Mouse (Mus musculus) ES-E14 (cell line): ENCODE data around the gene Hvcn1. TPM values are rescaled to one million over a fixed set of nuclear protein-coding genes. Genes with fewer than 3 reads are reported as not detected.

Experiments
- DNase-seq: peaks from one replicate; pipeline ENCODE4 v3.0.0-alpha.2; 2013; ENCODE audit warnings: low read depth, low spot score
- H3K27ac ChIP-seq: 2 replicates; pipeline ENCODE4 v1.5.1; 2012; ENCODE audit warnings: low read depth, mild to moderate bottlenecking, low read length, moderate library complexity, mixed read lengths; ENCODE audit not compliant: poor library complexity, insufficient read depth, severe bottlenecking
- H3K36me3 ChIP-seq: 2 replicates; pipeline ENCODE4 v1.6.1; 2012; ENCODE audit warnings: mild to moderate bottlenecking, low read length, moderate library complexity, mixed read lengths; ENCODE audit not compliant: control insufficient read depth, poor library complexity, insufficient read depth, severe bottlenecking
- H3K4me1 ChIP-seq, 2 experiments: fragments of 150-350 bp in 1 of 2; sonication (generic) in 1 of 2; 2 replicates each; pipeline ENCODE4 v1.6.1; 2012; ENCODE audit warnings: low read length in 2 of 2, mild to moderate bottlenecking in 1 of 2, mixed read lengths in 1 of 2; ENCODE audit not compliant: control insufficient read depth in 2 of 2, insufficient read depth in 2 of 2, poor library complexity in 1 of 2
- H3K4me3 ChIP-seq, 2 experiments: fragments of 150-350 bp in 1 of 2; sonication (generic) in 1 of 2; 2 replicates each; pipeline ENCODE4 v1.5.1; 2012; ENCODE audit warnings: low read length in 2 of 2, low read depth in 1 of 2, mild to moderate bottlenecking in 1 of 2, mixed read lengths in 1 of 2; ENCODE audit not compliant: insufficient read depth in 1 of 2, poor library complexity in 1 of 2, severe bottlenecking in 1 of 2
- H3K9ac ChIP-seq: 2 replicates; pipeline ENCODE4 v1.6.1; 2012; ENCODE audit warnings: low read depth, mild to moderate bottlenecking, low read length, mixed read lengths; ENCODE audit not compliant: poor library complexity, insufficient read depth, severe bottlenecking
- H3K9me3 ChIP-seq: fragments of 150-350 bp; sonication (generic); 2 replicates; pipeline ENCODE4 v1.6.1; 2012; ENCODE audit warnings: low read depth, mild to moderate bottlenecking, low read length; ENCODE audit not compliant: control insufficient read depth, insufficient read depth
- CHD2 ChIP-seq: IDR thresholded peaks from 2 replicates; pipeline ENCODE4 v1.6.1; 2014; ENCODE audit warnings: mild to moderate bottlenecking, low read depth, low read length, inconsistent platforms
- HCFC1 ChIP-seq: IDR thresholded peaks from 2 replicates; pipeline ENCODE4 v1.6.1; 2012; ENCODE audit warnings: low read length, inconsistent platforms, borderline replicate concordance; ENCODE audit not compliant: insufficient read depth
- MAFK ChIP-seq: IDR thresholded peaks from 2 replicates; pipeline ENCODE4 v1.6.1; 2014; ENCODE audit warnings: mild to moderate bottlenecking, low read depth, low read length, inconsistent platforms; ENCODE audit not compliant: insufficient read depth
- ZC3H11A ChIP-seq: IDR thresholded peaks from 2 replicates; pipeline ENCODE4 v1.6.1; 2012; ENCODE audit warnings: low read depth, mild to moderate bottlenecking, inconsistent platforms, low read length, borderline replicate concordance
- ZNF384 ChIP-seq: IDR thresholded peaks from 2 replicates; pipeline ENCODE4 v1.6.1; 2012; ENCODE audit warnings: low read depth, low read length, inconsistent platforms
- in situ Hi-C, 2 experiments: fragments of 600-800 bp; cut with MboI; formaldehyde crosslinking; loops; one replicate each; pipeline ENCODE4 v1.15.1; 2025; ENCODE audit warnings: low sequenced_read_pairs in 2 of 2, inconsistent platforms in 1 of 2; ENCODE audit not compliant: unreplicated experiment in 2 of 2
- total RNA-seq: library from RNA; depleted of rRNA; stranded (reverse); fragments of 300-350 nt; gene quantifications from 2 replicates; pipeline ENCODE4 v1.2.3, GENCODE M21; 2012

Gene Hvcn1
- total RNA-seq, 1 experiment = 35.7 TPM

DNA sequence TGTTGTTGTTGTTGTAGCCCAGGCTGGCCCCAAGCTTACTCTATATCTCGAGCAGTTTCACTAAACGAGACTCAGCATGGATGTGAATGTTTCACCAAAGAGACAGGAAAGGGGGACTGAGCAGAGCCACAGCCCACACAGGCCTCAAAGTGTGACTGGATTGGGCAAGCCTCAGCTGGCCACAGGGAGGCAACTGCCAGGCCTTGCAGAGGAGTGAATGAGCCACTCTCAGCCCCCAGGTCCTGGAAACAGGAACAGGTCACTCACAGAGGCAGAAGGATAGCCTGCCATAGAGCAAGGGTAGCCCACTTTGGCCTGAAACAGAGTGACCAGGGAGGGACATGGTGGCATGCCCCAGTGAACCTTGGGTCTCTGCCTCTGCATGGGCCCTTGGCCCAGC, 2.4 kb upstream of the Hvcn1 start:
- in situ Hi-C loops = no loop called here
- TF ChIP-seq HCFC1 (no peak), CHD2 (no peak), ZNF384 (no peak), ZC3H11A (no peak), MAFK (no peak)
- DNase-seq = no peak
- H3K27ac ChIP-seq = no peak overlapping the region
- peaks cover 9 to 16% of the 10 kb centered on the region in 2 experiments; a peak in 3 of 4 replicates for H3K4me1 ChIP-seq
- no peak overlapping the region for H3K4me3 ChIP-seq
- H3K9me3 ChIP-seq = no peaks in the 10 kb centered on the region
- peaks cover 3% of the 10 kb centered on the region; the same call in 1 of the 2 replicates for H3K36me3 ChIP-seq
- H3K9ac ChIP-seq = no peak overlapping the region

DNA sequence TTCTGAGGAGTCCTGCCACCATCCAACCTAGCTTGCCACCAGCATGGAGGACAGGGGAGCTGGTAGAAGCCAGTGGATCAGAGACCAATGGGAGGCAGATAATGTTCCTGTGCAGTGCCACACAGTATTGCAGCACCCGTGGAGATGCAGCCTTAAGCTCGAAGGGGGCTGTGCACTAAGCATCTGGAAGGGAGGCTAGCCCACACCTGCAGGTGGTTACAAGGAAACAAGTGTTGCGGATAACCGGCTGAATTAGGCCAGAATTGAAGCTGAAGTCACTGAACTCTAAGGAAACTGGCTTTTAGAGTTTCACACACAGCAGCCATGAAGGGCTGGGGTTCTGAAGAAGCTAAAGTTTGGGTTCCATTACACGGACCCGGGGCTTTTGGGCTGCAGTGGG, 2.3 kb downstream of the Hvcn1 start:
- Histone ChIP-seq H3K4me1 (peaks cover 7 to 23% of the 10 kb centered on the region in 2 experiments), H3K9ac (peak overlapping the region; percentile 9; the same call in 1 of the 2 replicates), H3K27ac (peak overlapping the region; percentile 66), H3K4me3 (no peak overlapping the region), H3K9me3 (no peaks in the 10 kb centered on the region), H3K36me3 (peaks cover 8% of the 10 kb centered on the region; the same call in 1 of the 2 replicates)
- in situ Hi-C loops = no loop called here
- no peak for TF ChIP-seq ZC3H11A
- no peak for DNase-seq

DNA sequence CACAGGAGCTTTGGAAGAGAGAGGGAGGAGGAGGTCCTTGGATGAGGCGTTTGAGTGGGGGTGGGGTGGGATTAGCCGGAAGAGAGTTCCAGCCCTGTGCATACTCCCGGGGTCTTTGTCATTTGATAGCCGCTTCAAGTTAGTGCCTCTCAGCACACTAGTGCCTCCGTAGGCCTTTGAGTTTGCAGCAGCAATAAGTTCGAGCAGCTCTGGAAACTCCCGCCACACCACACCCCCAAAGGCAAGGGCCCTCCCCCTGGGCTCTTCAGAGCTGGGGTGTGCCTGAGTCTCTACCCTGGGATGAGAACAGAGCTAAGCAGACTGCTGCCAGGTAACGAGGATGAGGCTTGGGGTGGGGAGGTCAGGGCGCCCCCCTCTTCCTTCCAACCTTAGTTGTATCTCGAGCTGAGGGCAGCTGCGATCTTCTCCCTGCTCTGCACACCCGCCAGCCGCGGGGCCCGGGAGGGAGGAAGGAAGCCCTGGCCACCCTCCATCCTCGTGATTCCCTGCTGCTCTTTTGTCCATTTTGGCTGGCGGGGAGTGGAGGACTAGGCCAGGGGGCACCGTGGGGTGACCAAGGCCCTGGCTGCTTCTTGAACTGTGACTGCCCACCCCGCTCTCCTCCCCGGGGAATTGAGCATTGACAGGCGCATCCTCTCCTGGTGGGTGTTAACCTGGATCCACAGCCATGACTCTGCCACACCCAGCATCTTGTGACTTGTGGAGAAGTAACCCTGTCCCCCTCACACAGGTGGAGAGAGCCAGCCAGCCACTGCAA, 3.2 kb downstream of the Hvcn1 start:
- DNase-seq = peak; percentile 70
- peaks cover 7 to 21% of the 10 kb centered on the region in 2 experiments for H3K4me1 ChIP-seq
- peak overlapping the region; percentile 54 for H3K9ac ChIP-seq
- no peaks in the 10 kb centered on the region for H3K9me3 ChIP-seq
- TF ChIP-seq MAFK (no peak), ZC3H11A (no peak), HCFC1 (no peak), CHD2 (no peak; the same call in 1 of the 2 replicates), ZNF384 (no peak)
- peak overlapping the region; percentile 53 to 63 for H3K4me3 ChIP-seq
- peaks cover 7% of the 10 kb centered on the region; the same call in 1 of the 2 replicates for H3K36me3 ChIP-seq
- in situ Hi-C loops = no loop called here
- peak overlapping the region; percentile 66 for H3K27ac ChIP-seq

DNA sequence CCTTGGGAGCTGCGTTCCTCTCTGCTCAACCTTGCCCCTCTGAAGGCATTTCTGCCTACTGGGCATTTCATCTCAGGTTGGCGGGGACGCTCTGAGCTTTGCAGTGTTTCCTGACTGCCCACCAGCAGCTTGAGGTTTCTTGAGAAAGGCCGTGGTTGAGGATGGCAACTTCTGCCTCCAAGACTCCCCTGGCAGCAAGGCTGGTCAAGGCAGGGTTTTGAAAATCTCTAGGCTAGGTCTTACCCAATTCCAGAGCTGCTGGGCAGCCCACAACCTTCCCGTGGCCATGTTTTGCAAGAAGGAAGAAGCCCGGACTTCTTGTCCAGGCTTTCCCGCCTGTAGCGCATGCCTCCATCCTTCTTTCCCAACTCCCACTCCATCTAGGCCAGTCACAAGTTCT, 4.3 kb downstream of the Hvcn1 start:
- no peak for DNase-seq
- in situ Hi-C loops = no loop called here
- Histone ChIP-seq H3K9me3 (no peaks in the 10 kb centered on the region), H3K36me3 (peaks cover 10% of the 10 kb centered on the region; the same call in 1 of the 2 replicates), H3K4me1 (peaks cover 5 to 20% of the 10 kb centered on the region in 2 experiments; a peak in 2 of 4 replicates), H3K9ac (no peak overlapping the region), H3K4me3 (no peak overlapping the region), H3K27ac (no peak overlapping the region)
- no peak for TF ChIP-seq CHD2
- no peak for TF ChIP-seq HCFC1
- no peak for TF ChIP-seq MAFK
- no peak for TF ChIP-seq ZC3H11A
- TF ChIP-seq ZNF384 = no peak
